Mouse (Mus musculus) frontal cortex, postnatal 36 days (tissue): ENCODE data around the gene 4930438A08Rik.
"Not testable (repeated sequence)": the region's sequence is repeated elsewhere in the genome, so short reads cannot be mapped to it uniquely, and the experiment has no call there.

Experiments
- DNase-seq, 2 experiments: peaks; one replicate each; pipeline ENCODE4 v3.0.0; 2022; ENCODE audit warnings: low spot score in 2 of 2

Gene 4930438A08Rik

DNA sequence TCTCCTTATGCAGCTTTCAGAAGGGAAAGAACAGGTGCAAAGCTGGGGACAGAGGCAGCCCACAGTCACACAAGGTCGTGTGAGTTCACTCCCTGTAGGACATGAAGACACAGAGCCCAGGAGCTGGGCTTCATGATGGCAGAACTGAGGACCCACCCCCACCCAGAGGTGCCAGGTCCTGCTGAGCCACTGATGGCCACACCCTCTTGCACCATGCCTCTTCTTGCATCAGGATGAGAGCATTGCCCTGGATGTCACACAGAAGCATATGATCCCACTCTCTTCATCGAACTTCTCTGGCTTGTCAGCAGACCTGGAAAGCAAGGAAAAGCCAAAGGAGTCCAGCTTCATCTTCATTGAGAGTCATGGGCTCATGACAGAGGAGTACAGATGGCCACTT lies at the start of gene 4930438A08Rik:
4930438A08Rik (plus strand) TSS at position 228 of the 400 bp plus-strand sequence.
- DNase-seq: no peak

DNA sequence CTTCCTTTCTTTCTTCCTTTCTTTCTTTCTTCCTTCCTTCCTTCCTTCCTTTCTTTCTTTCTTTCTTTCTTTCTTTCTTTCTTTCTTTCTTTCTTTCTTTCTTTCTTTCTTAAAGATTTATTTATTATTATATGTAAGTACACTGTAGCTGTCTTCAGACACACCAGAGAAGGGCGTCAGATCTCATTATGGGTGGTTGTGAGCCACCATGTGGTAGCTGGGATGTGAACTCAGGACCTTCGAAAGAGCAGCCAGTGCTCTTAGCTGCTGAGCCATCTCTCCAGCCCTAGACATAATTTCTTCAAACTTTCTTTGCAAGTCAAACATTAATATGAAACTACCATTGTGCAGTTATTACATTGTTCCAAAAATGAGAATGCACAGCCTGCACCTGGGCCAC lies 49.7 kb upstream of the 4930438A08Rik start:
- DNase-seq: not testable (repeated sequence)

DNA sequence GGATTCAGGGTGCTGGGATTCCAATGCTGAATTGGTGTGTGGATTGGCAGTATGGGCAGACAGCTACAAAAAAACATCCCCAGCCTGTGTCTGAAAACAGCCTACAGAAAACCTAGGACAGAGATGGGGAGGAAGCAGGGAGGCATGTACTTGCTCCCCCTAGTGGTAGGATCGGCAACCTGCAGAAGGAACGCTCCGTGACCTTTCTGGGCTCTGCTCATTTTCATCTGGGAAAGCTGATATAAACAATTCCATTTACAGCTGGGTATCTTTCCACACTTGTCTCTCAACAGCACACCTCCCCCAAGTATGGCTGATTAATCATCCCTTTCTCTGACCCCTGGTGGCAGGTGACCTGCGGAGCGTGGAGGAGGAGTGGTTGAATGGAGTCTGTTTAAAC lies 48.9 kb upstream of the 4930438A08Rik start:
- peak; percentile 54 to 74 for DNase-seq

DNA sequence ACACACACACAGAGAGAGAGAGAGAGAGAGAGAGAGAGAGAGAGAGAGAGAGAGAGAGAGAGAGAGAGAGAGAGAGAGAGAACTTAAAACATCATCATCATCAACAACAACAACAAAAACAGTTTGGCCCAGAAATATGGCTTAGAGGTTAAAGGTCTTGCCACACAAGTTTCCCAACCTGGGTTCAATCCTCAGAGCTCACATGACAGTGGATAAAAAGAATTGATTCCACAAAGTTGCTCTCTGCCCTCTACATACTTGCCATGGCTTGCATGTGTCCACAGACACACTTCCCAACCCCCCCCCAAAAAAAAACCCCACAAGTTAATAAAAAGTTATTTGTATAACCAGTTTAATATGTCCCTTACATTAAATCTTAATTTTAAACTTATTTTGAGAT lies 48.2 kb upstream of the 4930438A08Rik start:
- DNase-seq: no peak

DNA sequence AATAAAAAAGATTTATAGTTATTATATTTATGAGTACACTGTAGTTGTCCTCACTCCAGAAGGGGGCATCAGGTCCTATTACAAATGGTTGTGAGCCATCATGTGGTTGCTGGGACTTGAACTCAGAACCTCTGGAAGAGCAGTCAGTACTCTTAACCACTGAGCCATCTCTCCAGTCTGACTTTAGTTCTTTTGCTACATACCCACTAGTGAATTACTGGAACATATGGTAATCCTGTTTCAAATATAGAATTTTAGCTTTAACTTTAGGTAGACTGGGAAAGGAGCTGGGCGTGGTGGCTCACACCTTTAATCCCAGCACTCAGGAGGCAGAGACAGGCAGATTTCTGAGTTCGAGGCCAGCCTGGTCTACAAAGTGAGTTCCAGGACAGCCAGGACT lies 46.6 kb upstream of the 4930438A08Rik start:
- not testable (repeated sequence) for DNase-seq

DNA sequence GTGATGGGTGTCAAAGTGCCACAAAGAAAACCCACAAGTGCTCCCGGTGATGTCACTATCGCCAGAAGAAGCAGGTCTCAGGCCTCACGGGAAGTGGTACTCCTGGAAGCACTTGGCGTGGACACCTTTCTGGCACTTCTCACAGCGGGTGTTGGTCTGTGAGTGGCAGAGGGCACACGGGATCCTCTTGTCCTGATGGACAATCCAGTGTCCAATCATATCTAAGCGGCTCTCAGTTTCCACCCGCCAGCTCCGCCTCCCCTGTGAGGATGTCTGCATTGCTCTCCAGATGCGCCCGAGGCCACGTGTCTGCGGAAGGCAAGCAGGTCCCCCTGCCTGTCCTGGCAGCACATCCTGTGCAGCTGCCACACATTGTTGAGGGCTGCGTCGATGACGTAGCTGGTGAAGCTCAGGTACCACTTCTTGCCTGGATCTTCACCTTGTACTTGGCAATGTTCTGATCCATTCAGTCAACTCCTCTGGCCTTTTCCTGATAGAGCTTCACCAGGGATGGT lies 44.1 kb upstream of the 4930438A08Rik start:
- DNase-seq: no peak

DNA sequence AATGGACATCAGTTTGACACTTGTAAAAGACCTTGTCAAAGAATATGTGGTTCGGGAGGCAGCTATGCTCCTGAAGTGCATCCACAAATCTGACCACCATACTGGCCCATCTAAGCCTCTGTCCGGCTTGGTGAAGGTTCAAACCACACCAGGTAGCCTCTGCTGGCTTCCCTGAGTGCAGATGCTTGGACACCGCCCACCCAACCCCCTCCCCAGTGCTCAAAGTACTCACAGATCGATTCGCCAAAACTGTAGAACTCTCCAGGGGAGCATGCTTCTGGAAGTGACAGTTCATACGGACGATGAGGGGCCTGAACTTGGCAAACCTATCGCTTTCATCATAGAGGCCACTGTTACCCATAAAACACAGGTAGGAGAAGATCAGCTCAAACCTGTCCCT lies 43.4 kb upstream of the 4930438A08Rik start:
- no peak for DNase-seq

DNA sequence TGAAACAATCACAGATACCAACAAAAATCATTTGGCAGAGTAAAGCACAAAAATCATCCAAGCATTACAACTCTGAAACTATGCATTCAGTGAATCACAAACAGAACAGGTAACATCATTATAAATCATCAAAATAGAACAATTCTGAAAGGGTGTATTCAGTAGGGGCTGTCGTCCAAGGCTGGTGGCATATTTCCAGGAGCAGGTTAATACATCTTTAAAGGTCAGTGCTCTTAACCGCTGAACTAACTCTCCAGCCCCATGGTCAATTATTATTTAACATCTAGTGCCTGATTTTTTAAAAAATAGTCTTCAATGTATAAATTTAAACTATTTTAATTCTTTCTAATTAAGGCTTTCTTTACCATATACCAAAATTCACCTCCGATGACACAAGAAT lies 40.0 kb upstream of the 4930438A08Rik start:
- DNase-seq: not testable (repeated sequence)

DNA sequence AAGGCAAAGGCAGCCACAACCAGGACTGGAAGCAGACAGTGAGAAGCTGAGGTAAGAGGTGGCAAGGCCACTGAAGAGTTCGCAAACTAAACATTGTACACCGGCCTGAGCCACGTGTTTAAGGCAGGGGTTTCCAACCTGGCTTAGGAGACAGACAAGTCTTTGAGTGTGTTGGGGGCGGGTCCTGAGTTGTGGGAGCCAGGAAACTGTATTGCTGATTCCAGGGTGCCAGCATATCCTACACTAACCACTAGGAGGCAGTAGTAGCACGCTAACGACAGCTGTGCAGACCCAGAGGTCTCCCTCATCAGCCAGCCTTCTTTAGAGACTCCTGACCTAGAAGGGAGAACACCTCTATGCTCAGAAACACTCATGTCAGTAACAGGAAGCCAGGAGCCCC lies 39.4 kb upstream of the 4930438A08Rik start:
- DNase-seq: peak in 1 of 2 experiments; percentile 7

DNA sequence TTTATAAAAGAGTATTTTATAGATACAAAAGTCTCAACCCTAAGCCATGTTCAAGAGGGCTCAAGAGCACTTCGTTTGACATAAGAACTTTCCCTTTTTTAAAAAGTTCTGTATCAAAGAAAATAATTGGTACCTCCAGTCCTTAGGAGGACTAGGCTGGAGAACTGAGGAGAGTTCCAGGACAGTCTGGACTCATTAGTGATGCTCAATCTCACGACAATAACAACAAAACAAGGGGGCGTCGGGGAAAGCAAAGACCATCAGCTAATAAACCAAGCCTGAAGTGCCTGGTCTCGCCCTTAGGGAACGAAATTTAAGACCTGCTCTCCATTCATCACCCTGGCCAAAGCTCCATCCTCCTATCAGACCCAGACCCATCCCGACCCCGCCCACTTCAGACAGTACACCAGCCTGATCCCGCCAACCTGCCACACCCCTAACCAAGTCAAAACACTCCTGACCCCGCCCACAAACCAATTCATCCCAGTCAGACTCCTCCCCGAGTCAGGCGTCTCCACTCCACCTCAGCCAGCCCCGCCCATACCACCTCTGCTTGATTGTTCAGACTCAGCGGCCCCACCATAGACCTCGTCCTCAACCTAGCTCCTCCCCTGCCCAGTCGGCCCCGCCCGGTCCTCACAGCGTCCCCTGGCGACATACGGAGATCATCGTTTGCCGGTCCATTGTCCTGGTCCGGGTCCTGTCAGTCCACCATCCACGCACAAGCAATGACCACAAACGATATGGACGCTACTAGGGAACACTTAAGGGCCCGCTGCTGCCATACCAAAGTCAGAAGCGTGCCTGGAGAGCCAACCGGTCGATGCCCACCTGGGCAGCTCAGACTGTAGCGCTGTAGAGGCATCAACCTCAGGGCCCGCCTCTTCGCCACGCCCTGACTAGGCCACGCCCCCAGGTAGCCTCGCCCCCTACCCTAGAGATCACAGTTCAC lies 35.5 kb upstream of the 4930438A08Rik start:
- DNase-seq: no peak

DNA sequence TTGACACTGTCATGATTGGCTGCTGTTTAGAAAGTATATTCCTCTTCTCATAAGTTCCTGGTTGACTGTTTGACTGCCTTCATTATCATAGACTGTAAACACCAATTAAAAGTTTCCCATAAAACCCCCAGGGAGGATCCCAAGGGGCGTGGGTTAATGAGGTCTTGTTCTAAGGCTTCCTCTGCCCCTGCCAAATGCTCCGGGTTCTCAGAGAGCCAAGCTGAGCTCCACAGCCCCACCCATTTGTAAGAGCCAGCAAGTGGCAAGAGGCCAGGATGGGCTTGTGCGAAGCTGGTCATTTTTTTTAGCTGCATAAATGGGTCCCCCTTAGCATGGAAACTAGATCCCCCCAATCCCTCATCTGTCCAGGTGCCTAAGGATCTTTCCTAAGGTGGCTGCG lies 27.3 kb upstream of the 4930438A08Rik start:
- DNase-seq: no peak

DNA sequence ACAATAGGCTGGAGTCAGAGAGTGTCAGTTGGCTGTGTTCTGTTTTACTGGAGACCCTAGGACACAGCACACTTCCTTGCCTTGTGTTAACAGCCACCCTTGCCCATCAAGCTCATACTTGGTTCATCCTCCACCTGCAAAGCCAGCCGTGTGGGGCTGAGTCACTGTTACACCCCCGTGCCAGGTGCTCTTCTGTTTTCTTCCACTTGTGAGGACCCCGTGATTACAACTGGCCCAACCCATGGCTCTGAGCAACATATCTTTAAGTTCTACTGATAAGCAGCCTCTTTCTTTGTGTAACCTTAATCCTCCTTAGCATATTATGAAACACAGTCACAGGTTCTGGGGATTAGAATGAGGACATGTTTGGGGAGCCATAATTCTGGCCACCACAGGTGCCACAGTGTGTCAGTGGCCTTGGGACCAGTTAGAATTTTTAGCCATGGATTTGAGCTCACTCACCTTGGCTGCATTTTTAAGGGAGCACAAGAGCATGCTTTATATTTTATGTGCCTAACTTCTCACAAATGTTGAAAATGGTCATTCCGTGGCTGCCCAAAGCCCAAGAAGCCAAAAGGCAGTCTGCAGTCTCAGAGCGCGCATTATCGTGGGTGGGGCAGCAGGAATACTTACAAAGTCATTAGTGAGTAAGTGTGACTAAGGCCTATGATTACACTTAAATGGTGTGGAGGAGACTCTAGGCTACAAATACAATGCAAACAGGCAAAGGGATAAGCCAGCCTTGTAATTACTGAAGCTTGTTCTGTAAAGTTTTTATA lies 25.2 kb upstream of the 4930438A08Rik start:
- DNase-seq: no peak

DNA sequence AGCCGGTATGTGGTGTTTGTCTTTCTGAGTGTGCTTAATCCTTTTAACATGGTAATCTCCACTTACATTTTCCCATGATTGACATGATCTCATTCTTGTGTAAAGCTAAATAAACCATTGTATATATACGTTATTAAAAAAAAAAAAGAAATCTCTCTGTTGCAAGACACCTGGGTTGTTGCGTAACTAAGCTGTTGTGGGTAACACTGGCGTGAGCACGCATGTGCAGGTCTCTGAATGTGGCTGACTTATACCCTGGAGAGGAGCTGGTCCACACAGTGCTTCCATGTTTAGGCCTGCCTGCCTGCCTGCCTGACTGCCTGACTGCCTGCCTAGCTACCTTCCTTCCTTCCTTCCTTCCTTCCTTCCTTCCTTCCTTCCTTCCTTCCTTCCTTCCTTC lies 24.0 kb upstream of the 4930438A08Rik start:
- no peak for DNase-seq

DNA sequence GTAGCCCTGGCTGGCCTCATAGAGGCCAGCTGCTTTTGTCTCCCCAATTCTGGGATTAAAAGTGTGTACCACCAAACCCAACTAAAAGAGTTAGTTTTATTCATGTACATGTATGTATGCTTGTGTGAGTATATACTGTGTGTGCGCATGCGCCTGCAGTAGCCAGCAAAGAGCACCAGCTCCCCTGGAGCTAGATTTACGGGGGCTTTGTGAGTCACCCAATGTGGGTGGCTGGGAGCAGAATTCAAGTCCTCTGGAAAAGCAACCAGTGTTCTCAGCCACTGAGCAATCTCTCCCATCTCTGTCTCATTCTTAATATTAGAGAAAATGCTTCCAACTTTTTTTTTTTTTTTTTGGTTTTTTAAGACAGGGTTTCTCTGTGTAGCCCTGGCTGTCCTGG lies 20.2 kb upstream of the 4930438A08Rik start:
- peak; percentile 9 to 31 for DNase-seq

DNA sequence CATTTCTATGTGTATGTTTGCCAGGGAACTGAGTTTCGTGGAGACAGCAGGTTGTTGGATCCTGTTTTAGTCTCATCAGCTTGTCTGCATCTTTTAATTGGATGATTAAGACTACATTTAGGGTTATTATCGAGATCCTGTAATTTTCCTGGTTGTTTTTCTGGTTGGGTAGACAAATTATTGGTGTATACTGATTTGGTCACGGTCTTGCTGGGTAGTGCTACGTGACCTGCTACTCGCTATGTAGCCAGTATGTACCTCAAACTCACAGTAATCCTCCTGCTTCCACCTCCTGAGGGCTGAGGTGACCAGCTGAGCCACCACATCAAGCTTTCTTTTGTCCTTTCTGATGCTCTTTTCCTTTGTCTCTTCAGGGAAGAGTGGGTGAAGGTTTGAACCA lies 16.8 kb upstream of the 4930438A08Rik start:
- DNase-seq: no peak

DNA sequence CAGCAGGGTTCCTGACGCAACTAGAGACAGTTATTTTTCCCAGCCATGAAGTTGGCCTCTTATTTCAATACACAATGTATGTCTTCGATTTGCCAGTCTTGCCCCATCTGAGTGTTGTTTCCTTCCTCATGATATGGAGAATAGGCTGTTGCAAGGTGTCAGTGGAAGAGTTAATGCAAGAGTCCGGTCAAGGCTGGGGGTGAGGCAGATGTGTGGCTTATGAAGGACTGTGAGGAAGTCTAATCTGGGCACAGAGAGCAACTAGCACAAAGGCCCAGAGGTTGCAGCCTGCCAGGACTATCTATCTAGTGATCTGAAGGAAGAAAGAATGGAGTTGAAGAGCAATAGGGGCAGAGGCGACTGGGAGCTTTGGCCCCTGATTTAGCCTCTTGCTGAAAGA lies 14.4 kb upstream of the 4930438A08Rik start:
- DNase-seq: no peak

DNA sequence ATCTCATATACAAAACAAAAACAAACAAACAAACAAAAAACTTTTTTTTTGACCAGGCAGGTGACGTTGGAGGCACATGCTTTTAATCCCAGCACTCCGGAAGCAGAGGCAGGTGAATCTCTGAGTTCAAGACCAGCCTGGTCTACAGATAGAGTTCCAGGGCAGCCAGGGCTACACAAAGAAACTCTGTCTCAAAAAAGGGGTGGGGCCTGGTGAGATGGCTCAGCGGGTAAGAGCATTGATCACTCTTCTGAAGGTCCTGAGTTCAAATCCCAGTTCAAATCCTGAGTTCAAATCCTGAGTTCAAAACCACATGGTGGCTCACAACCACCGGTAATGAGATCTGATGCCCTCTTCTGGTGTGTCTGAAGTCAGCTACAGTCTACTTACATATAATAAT lies 12.8 kb upstream of the 4930438A08Rik start:
- no peak for DNase-seq

DNA sequence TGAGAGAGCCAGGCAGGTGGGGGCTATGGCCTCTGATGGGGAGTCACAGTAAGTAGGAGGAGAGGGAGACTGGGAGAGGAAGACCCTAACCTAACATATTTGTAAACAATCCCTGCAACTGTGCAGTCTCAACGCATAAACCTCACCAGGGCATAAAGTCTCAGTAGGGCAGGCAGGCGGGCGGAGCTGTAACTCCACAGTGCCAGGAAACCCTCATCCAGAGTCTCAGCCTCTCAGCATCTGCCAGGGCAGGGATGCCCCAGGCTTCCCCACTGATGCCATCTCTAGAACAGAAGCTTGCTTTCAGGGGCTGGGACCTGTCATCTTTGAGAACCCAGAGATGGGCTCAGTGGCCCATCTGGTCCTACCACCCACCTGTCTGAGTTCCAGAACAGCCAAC lies 12.3 kb upstream of the 4930438A08Rik start:
- no peak for DNase-seq

DNA sequence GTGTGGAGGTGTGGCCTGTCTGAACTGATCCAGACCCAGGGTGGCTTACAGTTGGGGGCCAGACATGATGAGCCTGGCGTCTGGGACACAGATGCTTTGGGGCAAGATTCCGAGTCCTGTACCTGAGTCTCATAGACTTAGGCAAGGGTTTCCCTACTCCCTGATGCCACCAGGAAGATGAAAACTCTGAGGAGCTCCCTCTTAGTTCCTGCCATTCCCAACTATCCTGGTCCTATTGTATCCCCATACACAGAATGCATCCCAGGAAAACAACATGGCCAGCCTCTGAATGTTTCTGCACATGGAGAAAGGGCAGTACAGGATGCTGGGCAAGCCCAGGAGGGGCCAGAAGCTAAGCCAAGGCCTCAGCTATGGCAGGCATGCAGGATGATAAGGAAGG lies 11.1 kb upstream of the 4930438A08Rik start:
- DNase-seq: no peak

DNA sequence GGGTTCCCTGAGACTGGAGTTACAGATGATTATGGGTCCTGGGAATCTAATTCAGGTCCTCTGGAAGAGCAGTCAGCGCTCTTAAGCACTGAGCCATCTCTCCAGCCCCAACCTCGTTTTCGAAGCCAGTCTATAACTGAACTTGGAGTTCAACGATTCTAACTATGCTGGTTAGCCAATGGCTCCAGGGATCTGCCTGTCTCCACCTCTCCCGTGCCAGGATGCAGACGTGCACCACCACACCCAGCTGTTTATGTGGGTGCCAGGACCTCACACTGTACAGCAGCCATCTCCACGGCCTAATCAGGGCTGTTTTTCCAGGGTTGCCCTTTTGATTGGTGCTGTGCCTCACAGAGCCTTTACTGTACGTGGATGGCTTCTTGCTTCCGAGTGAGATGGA lies 10.1 kb upstream of the 4930438A08Rik start:
- no peak for DNase-seq

DNA sequence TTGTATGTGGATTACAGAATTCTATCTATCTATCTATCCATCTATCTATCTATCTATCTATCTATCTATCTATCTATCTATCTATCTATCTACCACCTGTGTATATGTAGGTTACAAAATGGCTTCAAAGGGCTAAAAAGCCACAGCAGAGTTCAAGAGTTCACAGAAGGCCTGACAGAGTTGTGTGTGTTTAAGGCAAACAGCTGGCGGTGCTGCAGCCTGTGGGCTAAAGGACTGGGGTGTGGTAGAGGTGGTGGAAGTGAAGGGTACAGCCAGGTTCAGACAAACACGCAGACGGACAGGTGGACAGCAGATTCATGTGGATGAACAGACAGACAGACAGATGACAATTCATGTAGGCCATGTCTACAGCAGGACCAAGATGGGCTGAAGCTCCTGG lies 6.3 kb upstream of the 4930438A08Rik start:
- no peak for DNase-seq

DNA sequence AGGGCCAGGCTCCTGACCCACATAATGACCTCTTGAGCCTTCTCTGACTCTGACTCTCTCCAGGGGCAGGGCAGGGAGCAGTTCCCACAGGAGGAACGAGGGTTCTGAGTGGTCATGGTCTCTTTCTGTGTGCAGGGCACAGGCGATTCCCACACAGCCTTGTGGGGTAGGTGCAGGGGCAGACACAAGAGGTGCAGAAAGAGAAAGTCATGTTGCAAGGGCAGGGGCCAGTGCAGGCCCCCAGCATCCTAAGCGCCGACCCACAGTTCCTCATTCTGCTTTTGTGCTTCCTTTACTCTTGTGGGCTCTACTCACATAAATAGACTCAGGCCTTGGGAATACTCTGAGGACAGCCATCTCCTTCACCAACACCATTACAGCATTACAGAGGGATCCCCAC lies 1.2 kb downstream of the 4930438A08Rik start:
- DNase-seq: no peak
